Mouse (Mus musculus): ENCODE results near the gene Jade3. TPM values are rescaled to one million over a fixed set of nuclear protein-coding genes. Genes with fewer than 3 reads are reported as not detected.

The Jade3 gene
- total and polyA plus RNA-seq, 3 experiments, result 19.7 to 22.7 TPM; not detected in 1

Other genes with a start within 250 kb of the Jade3 start
- gene Slc9a7, start 133.9 kb upstream of the Jade3 start, total RNA-seq (2012; rRNA removed), result not detected in 2 replicates
- not detected for gene Slc9a7, start 133.9 kb upstream of the Jade3 start, polyA plus RNA-seq (2012; ENCODE audit: insufficient read depth in 1 of 2, insufficient read length in 2 of 2, low read depth in 1 of 2, low replicate concordance in 2 of 2, missing spikeins in 1 of 2)
- gene Rp2, start 61.2 kb upstream of the Jade3 start, total RNA-seq (2012; rRNA removed), result 15.7 and 16.8 TPM in 2 replicates
- gene Rp2, start 61.2 kb upstream of the Jade3 start, polyA plus RNA-seq (2012; ENCODE audit: insufficient read depth in 1 of 2, insufficient read length in 2 of 2, low read depth in 1 of 2, low replicate concordance in 2 of 2, missing spikeins in 1 of 2), result 1 to 10 TPM in 1 of 2 experiments, not detected in 1; 10.0 TPM
- not detected in 2 replicates for gene Rgn, start 124.1 kb downstream of the Jade3 start, total RNA-seq (2012; rRNA removed)
- gene Rgn, start 124.1 kb downstream of the Jade3 start, polyA plus RNA-seq (2012; ENCODE audit: insufficient read depth in 1 of 2, insufficient read length in 2 of 2, low read depth in 1 of 2, low replicate concordance in 2 of 2, missing spikeins in 1 of 2), result not detected
- 154 and 158 TPM in 2 replicates for gene Rbm10, start 191.8 kb downstream of the Jade3 start, total RNA-seq (2012; rRNA removed)
- 100 to 1,000 TPM in 1 of 2 experiments, not detected in 1; 183 TPM for gene Rbm10, start 191.8 kb downstream of the Jade3 start, polyA plus RNA-seq (2012; ENCODE audit: insufficient read depth in 1 of 2, insufficient read length in 2 of 2, low read depth in 1 of 2, low replicate concordance in 2 of 2, missing spikeins in 1 of 2)
- gene Ndufb11, start 191.9 kb downstream of the Jade3 start, total RNA-seq (2012; rRNA removed), result 252 and 262 TPM in 2 replicates
- 100 to 1,000 TPM in 1 of 2 experiments, not detected in 1; 357 TPM for gene Ndufb11, start 191.9 kb downstream of the Jade3 start, polyA plus RNA-seq (2012; ENCODE audit: insufficient read depth in 1 of 2, insufficient read length in 2 of 2, low read depth in 1 of 2, low replicate concordance in 2 of 2, missing spikeins in 1 of 2)
- gene Uba1, start 232.6 kb downstream of the Jade3 start, total RNA-seq (2012; rRNA removed), result 269 and 295 TPM in 2 replicates
- gene Uba1, start 232.6 kb downstream of the Jade3 start, polyA plus RNA-seq (2012; ENCODE audit: insufficient read depth in 1 of 2, insufficient read length in 2 of 2, low read depth in 1 of 2, low replicate concordance in 2 of 2, missing spikeins in 1 of 2), result 100 to 1,000 TPM; 530 to 704 TPM

Measured in MEL (cell line).